Mouse (Mus musculus) heart, adult 2 months (tissue): Measurements from ENCODE around the gene Map3k9.

Experiments used
- CTCF ChIP-seq: fragments of 200-600 bp; IDR thresholded peaks from 2 replicates; pipeline ENCODE4 v1.8.1; 2022; ENCODE audit warnings: antibody characterized with exemption, mild to moderate bottlenecking, moderate library complexity
- POLR2A ChIP-seq: fragments of 200-500 bp; IDR thresholded peaks from 2 replicates; pipeline ENCODE4 v1.6.1; 2011; ENCODE audit warnings: mild to moderate bottlenecking, low read depth, low read length, control low read depth; ENCODE audit not compliant: insufficient read depth

GRCm38 (mm10) chr12:81801134-81801533 lies 20.2 kb upstream of the Map3k9 start:
- no peak for TF ChIP-seq POLR2A
- no peak for TF ChIP-seq CTCF
